Mouse (Mus musculus) lung, postnatal 10 days (tissue): ENCODE measurements around the gene Zfp750.

Experiments used
- DNase-seq: peaks from one replicate; pipeline ENCODE4 v3.0.0; 2021

Gene Zfp750

DNA sequence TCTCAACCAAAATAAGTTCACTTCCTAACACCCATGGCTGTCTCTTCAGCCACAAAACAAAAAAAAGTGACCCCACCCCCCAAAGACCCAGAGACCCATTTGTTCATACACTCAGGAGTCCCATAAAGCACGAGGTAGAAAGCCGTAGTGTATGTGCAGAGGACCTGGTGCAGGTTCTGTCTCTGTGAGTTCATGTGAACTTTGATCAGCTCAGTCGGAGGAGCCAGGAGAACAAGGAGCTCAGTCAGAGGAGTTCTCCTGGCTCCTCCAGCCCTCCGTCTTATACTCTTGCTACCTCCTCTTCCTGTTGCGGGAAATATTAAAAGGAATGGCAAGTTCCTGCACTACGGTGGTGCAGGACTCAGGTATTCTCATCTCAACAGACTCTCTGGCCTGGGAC lies 51.7 kb downstream of the Zfp750 start:
- DNase-seq: no peak
